Mouse (Mus musculus) telencephalon, adult 2 months (tissue): ENCODE results near the gene Gm44596.
A peak's percentile ranks its signal among the peaks of the same experiment; 100 is the strongest.

Source experiments
- DNase-seq: peaks from one replicate; pipeline ENCODE4 v3.0.0-alpha.2; 2011; ENCODE audit warnings: low read depth, low spot score

The Gm44596 gene

DNA sequence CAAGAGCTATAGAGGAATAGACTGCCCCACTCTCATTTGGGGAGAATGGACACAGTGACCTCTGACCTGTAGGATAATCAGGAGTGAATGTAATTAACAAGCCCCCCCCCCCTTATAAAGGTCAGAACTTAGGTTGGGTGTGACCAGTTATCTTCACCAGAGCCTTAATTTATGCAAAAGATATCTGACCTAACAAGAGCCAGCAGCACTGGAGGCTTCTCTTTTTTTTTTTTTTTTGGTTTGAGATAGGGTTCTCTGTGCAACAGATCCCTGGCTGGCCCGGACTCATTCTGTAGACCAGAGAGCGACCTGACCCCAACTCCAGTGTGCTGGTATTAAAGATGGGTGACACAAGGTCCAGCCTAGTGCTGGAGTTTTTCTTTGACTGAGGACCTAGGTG, 54.0 kb downstream of the Gm44596 start:
- no peak for DNase-seq

DNA sequence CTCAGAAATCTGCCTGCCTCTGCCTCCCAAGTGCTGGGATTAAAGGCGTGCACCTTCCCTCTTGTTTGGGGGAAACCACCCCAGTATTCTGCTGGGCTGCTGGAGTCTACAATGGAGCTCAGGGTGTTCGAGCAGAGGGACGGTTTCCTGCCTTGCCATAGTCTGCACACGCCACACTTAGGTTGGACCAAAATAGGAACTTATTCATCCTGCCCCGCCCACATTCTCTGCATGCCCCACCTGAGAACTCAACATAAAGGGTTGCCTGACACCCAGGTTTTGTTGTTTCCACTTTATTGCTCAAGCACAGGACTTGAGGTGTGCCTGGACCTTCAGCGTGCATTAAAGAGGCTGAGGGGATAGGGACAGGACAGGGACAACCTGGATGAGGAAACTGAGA, 54.5 kb downstream of the Gm44596 start:
- no peak for DNase-seq

DNA sequence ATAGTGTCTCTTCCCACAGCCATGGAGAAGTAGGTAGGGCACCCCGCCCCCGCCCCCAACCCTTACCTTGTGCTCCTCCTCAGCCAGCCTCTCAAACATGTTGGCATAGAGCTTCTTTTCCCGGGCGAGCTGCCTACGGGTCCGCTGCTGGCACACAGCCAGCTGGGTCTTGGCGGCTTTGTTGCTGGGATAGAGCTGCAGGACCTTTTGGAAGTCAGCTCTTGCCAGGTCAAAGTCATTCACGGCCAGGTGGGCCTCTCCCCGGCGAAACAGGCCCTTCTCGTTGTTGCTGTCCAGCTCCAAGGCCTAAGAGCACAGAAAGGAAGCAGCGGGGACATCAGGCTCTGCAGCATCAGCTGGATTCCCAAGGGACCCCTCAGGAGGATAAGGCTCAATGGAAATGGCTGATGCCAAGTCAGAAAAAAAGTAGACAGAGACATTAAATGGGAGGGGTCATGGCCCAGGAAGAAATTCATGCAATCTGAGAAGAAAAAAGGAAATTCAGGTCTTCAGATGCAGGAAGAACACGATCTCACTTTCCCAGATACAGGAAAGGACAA, 57.1 kb downstream of the Gm44596 start:
- DNase-seq, result no peak

DNA sequence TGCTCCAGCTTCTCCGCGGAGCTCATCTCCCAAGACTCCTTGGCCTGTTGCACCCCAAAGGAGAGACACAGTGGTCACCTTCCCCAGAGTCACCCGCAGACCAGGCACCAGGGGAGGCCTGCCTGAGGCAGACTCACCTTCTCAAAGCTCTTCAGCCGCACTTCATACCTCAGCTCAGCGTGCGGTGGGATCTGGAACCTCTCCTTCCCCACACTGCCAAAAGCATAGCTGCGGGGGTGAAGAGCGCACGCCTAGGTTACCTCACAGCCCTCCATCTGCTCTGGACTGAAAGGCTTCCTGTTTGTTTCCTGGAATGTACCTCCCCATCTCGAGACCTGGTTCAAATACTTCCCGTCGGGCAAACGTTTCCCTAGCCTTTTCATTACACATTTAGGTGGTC, 58.3 kb downstream of the Gm44596 start:
- no peak for DNase-seq

DNA sequence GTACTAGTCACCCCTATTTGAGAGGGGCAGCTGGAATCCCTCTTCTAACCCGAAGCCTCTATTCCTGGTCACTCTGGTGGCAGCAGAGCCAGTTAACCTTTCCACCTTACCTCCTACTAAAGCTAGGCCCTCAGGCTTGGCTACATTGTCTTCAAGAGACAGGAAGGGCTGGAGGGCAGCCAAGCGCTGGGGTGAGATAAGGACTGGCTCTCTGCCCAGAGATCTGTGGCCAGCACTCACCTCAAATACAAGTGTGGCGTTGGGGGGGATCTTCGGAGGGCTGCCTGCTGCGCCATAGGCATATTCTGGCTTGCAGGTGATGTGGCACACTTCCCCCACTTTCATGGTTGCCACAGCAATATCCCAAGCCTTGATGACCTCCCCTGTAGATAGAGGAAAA, 60.2 kb downstream of the Gm44596 start:
- DNase-seq, result no peak

DNA sequence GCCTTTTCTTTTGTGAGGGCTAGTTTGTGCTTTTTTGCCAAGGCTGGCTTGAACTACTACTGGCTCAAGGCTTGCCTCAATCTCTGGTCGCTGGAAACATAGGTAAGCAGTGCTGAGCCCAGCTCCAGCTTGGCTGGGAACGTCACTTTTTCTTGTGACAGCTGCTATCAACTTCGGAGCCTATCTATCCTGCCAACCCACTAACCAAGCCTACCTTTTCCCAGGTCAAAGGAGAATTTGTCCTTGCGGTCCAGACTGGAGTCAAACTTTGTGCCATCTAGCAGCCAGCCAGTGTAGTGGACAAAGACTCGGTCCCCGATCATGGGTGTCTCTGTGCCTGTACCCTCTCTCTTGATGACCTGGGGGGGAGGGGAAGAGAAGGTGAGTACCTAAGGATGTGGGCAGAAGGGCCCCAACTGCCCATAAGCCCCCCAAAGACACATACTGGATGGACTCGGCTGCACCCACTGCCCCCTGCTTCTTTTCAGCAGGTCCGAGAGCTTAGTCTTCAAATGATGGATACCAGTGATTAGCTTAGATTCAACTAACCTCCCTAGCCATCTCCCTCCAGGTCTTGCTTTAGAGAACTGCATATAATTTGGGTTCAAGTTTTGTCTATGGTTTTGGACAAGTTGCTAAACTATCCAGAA, 61.2 kb downstream of the Gm44596 start:
- DNase-seq, result no peak

DNA sequence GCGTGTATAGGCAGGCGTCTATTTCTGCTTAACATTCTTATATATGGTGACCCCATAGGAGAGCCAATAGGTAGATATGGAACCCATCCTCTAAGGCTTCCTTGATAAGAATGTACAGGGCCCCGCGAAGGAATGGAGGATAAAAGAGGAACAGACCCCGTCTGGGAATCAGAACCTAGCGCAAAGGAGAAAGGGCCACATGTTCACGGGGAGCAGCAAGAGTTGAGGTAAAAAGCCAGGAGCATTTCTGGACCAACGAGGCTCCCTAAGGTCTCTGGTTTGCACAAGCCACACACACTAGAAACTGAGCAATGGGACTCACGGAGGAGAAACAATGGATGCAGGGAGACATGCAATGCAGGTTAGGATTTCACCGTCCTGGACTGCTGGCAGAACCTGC, 62.0 kb downstream of the Gm44596 start:
- no peak for DNase-seq

DNA sequence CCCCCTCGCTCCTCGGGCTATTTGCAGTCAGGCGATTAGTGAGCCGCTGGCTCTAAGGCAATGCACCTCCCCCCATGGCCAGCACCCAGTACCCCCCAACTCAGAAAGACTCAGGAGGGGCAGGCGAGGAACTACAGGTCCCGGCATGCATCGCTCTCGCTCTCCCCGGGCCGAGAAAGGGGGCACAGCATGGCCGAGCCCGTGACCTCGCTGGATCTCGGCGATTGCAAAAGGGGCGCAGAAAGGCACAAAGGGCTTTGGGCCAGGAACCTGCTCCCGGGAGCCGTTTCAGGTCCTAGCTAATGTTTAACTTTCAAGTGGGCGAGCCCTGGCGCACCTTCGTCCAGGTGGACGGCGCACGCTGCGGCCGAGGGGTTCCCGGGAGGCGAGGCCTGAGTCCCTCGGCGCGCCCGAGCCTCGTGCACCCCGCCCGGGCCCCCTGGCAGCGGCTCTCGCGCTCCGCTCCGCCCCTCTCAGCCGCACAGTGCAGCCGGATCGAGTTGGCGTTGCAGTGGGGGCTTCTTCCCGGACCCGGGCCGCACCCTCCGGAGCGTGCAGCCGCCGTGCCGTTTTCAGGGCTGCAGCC, 62.5 kb downstream of the Gm44596 start:
- no peak for DNase-seq

DNA sequence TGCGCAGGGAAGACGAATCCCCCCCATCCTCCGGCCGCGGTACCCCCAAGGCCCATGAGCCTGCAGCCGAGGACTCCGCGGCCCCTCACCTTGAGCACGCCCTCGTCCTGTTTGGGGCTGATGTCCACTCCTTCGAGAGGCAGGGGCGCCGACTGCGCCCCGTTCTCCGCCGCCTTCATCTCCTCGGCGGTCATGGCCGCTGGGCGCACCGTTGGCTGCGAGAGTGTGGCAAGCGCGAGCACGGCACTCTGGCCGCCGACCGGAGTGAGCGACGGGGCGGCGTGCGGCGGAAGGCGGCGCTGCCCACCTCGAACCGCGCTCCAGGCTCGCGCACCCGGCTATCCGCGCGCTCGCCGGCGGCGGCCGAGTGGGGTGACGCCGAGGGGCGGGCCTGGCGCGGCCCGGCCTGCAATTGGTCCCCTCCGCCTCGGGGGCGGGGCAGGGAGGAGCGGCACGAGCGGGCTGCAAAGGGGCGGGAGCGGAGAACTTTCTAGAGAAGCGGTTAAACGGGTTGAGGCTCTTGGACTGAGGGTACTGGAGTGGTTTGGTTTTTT, 63.1 kb downstream of the Gm44596 start, which contains the start of gene Fkbp4:
Gene Fkbp4, minus strand, starts transcription at position 361 of the 554 bp plus-strand sequence.
- peak; percentile 74 for DNase-seq

DNA sequence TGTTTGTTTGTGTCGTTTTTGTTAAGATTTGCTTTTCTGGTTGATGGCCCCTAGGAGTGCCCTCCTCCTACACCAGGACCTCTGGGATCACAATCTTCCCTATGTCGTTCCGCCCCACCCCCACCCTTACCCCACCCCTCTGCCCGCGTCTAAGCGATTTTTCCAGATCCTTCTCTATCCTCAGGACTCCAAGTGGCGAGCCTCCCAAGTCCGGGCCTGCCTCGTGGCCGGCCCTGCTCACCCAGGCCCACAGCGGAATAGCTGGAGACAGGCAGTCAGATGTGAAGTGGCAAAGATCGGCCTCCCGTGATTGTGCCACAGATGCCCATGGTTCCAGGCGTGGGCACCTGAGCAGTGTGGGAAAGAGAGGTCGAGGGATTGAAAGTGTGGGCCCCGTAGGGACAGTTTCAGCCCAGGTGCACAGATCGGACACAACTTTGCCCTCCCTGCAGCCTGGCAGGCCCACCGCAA, 63.6 kb downstream of the Gm44596 start:
- no peak for DNase-seq

DNA sequence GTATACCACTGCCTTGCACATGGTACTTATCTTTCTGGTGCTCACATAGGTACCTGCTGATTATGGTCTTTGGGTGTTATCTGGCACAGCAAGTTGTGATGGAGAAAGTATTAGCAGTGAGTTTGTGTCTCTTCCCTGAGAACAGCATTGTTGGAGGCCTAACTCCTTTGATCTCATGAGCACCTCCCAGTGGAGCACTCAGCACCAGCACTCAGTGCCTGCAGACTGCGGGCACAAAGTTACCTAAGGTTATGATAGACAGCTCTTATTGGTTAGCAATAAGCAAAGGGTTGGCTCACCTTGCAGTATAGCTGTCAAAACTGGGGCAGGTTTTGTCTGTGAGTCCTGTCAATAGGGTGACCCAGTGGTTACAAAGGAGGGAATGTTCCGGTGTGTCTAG, 64.9 kb downstream of the Gm44596 start:
- no peak for DNase-seq

DNA sequence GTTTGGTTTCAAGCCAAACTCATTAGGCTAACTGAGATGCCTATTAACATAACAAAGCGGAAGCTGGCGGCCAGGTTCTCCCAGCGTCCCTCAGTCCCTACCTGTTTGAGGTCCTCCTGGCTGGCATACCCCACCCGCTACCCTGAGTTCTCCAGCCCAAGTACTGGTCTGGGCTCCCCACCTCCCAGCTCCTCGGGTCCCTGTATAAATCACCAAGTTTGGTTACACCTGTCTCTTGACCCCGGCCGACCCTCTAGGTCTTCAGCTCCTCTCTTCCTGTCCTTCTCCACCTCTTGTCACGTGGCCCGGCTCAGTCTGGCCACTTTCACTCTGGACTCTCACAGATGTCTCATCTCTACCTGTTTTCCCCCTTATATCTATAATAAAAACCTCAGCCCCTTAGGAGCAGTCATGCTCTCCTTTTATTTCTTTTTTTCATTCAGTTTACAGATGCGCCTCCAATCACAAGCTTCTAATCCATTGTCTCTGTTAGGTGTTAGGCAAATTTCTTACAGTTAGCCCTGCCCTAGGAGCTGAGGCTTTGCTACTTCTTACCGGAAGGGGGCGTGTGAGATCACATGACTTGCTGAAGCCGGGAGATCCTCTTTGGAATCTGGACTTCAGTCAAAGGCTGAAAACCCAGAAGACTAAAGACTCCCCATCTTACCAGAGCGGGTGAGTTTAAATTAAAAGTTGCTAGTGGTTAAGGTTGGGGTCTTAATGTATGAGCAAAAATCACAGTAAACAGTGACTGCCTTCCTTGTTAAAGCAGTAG, 70.6 kb downstream of the Gm44596 start:
- no peak for DNase-seq

DNA sequence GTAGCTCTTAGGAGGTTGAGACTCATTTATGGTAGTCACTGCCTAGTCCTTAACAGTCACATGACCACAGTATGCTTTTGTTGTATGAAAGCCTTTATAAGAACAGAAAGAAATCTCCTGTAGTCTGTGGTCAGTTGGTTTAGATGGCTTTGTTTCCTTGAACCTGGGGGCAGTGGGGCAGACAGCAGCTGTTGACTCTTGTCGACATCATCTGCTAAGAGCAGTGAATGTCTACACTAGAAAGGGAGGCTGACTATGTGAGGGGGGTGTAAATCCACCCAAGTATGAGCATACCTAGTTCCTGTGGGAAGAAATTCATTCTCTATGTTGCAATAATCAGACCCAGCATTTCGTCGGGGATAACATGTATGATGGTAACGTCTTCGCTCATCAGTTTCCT, 71.8 kb downstream of the Gm44596 start:
- no peak for DNase-seq

DNA sequence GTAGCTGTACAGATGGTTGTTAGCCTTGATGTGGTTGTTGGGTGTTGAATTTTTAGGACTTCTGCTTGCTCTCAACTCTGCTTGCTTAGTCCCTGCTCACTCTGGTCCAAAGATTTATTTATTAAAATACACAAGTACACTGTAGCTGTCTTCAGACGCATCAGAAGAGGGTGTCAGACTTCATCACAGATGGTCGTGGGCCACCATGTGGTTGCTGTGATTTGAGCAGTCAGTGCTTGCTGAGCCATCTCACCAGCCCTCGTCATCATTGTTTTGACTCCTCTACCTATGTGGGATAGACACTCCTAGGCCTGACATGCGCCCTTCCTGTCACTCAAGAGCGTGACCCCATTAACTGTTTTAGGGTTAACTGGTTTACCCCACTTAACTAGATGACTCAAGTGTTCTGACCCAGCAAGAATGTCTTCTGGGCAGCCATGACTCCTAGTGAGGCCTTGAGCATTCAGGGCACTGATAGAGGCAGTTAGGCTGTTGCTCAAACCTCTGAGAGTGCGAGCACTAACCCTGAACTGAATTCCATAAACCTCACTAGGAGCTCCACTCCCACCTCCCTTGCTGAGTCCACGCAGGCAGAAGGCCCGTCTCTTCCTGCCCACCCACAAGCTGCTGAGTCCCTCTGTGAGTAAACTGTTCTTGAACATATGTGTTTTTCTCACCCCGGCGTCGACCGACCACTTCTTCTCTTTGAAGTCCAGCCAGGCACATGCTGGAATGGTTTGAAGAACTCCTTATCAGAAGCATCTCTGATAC, 80.7 kb downstream of the Gm44596 start:
- no peak for DNase-seq
